Mouse (Mus musculus) spleen, adult 2 months (tissue): Measurements from ENCODE around the gene Naif1. TPM values are rescaled to one million over a fixed set of nuclear protein-coding genes. Genes with fewer than 3 reads are reported as not detected.

Experiments used
- DNase-seq, 2 experiments: peaks; one replicate each; pipeline versions ENCODE4 v3.0.0 to v3.0.0-alpha.2; 2012 to 2021; ENCODE audit warnings: low spot score in 2 of 2, low read depth in 1 of 2
- H3K27ac ChIP-seq: fragments of 200-500 bp; 2 replicates; pipeline ENCODE4 v1.5.1; 2012; ENCODE audit warnings: low read length, inconsistent platforms; ENCODE audit not compliant: insufficient read depth
- H3K27me3 ChIP-seq: fragments of 200-500 bp; 2 replicates; pipeline ENCODE4 v1.6.1; 2012; ENCODE audit warnings: mild to moderate bottlenecking, moderate library complexity, low read length, inconsistent platforms; ENCODE audit not compliant: control insufficient read depth, insufficient read depth
- H3K36me3 ChIP-seq: fragments of 200-500 bp; 2 replicates; pipeline ENCODE4 v1.6.1; 2012; ENCODE audit warnings: mild to moderate bottlenecking, low read length, inconsistent platforms; ENCODE audit not compliant: control insufficient read depth, insufficient read depth
- H3K4me1 ChIP-seq: fragments of 200-500 bp; 2 replicates; pipeline ENCODE4 v1.6.1; 2011; ENCODE audit warnings: inconsistent platforms; ENCODE audit not compliant: control insufficient read depth, insufficient read depth, insufficient read length
- H3K4me3 ChIP-seq: fragments of 200-500 bp; 2 replicates; pipeline ENCODE4 v1.5.1; 2011; ENCODE audit warnings: mild to moderate bottlenecking, inconsistent platforms; ENCODE audit not compliant: insufficient read depth, insufficient read length; ENCODE audit errors: extremely low read depth
- CTCF ChIP-seq: fragments of 200-500 bp; IDR thresholded peaks from 2 replicates; pipeline ENCODE4 v1.5.1; 2011; ENCODE audit warnings: mild to moderate bottlenecking, inconsistent platforms; ENCODE audit not compliant: insufficient read depth, insufficient read length, insufficient replicate concordance; ENCODE audit errors: extremely low read depth
- POLR2A ChIP-seq: fragments of 200-500 bp; IDR thresholded peaks from 2 replicates; pipeline ENCODE4 v1.6.1; 2011; ENCODE audit warnings: low read depth, low read length, inconsistent platforms
- WGBS: fragments of 180-500 bp; shearing (Covaris S2); methylation state at CpG from one replicate; pipeline ENCODE4 v1.1.7; 2018; 5-methylcytosine and 5-hydroxymethylcytosine counted together
- polyA plus RNA-seq: library from polyadenylated mRNA; depleted of rRNA; stranded (reverse); fragments of >200 nt; gene quantifications from 2 replicates; pipeline ENCODE4 v1.2.3, GENCODE M21; 2012

The Naif1 gene
- polyA plus RNA-seq, 1 experiment: 4.3 TPM

DNA sequence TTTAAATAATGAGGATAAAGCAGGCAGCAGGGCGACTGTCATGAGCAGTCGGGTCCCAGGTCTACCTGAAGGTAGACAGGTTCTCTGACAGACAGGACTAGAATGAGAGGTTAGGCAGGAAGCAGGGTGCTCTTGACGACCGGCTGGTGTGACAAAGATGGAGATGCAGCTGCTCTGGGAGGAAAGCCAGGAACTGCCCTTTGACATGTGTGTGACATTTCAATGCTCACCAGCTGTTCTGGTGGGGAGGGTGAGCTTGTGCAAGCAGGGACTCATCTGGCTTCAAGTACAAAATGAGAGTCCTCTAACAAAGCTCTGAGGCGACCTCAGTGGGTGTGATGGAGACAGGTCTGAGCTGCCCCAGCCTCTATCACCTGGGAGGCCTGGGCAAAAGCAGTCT lies 36.3 kb upstream of the Naif1 start:
- Histone ChIP-seq H3K27ac (no peak overlapping the region), H3K27me3 (no peaks in the 10 kb centered on the region), H3K36me3 (peaks cover 40% of the 10 kb centered on the region), H3K4me1 (no peaks in the 10 kb centered on the region), H3K4me3 (no peak overlapping the region)
- TF ChIP-seq POLR2A (no peak), CTCF (no peak)
- WGBS: 74% methylated on average over 5 of the region's 5 CpGs
- DNase-seq: no peak

DNA sequence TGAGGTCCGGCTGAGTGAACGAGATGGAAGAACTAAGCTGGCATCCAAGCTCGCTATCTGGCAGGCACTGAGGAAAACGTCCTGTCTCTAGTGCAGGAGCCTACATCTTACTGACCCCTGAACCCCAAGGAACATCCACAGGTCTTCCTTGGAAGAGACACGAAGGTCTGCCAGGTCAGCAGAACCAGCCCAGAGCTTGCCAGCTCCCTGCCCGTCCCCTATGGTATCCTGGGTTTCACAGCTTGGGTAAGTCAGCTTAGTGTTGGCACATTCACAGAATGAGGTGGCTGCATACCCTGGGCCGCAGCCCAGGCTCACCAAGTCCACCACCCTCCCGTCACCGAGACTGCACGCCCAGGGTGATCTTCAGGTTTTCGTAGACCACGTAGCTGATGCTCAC lies 34.5 kb upstream of the Naif1 start:
- no peak overlapping the region for H3K4me3 ChIP-seq
- no peak for DNase-seq
- TF ChIP-seq CTCF (no peak), POLR2A (no peak)
- H3K27ac ChIP-seq: no peak overlapping the region
- no peaks in the 10 kb centered on the region for H3K27me3 ChIP-seq
- 95% methylated on average over 12 of the region's 12 CpGs for WGBS
- no peaks in the 10 kb centered on the region for H3K4me1 ChIP-seq
- H3K36me3 ChIP-seq: peaks cover 54% of the 10 kb centered on the region

DNA sequence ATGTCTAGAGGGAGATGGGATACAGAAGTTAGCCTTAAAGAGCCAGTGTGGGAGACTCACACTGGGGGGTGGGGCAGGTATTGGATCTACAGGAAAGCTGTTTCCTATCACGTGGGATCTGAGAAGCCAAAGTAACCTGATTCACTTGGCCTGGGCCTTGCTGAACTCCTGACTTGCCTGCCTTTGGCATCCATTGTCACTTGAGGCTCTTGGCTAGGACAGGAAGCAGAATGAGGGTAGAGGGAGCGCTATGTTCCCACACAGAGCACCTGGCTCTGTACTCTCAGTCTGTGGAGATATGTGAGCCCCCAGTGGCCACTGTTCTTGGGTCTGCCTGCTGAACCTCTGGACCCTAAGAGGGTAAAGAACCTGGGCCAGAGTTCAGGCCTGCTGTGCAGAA lies 33.7 kb upstream of the Naif1 start:
- WGBS: 91% methylated on average over 2 of the region's 2 CpGs

DNA sequence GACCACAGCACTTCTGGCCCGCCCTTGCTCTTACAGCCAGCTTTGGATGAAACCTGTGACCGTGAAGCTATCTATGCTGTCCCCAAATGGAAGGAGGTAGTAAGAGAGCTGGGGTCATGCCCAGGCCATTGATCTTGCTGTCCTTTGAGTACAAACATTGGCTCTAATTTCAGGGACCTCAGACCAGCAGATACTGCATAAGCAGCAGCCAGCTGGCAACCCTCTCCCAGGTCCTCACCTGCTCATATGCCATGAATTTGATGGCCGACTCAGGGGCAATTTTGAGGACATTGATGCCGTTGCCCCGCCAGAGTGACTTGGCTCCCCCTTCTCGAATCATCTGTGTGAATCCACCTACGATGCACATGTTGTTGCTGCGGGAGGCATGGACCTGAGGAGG lies 32.8 kb upstream of the Naif1 start:
- DNase-seq: no peak
- WGBS: 92% methylated on average over 8 of the region's 8 CpGs
- Histone ChIP-seq H3K4me3 (no peak overlapping the region), H3K27me3 (no peaks in the 10 kb centered on the region), H3K36me3 (peaks cover 54% of the 10 kb centered on the region), H3K27ac (no peak overlapping the region), H3K4me1 (no peaks in the 10 kb centered on the region)
- TF ChIP-seq POLR2A (no peak), CTCF (no peak)

More for the DNA sequence above, 33.7 kb upstream of the Naif1 start:
- Histone ChIP-seq H3K36me3 (peaks cover 54% of the 10 kb centered on the region), H3K27me3 (no peaks in the 10 kb centered on the region), H3K4me3 (no peak overlapping the region), H3K27ac (no peak overlapping the region), H3K4me1 (no peaks in the 10 kb centered on the region)
- no peak for DNase-seq
- TF ChIP-seq CTCF: no peak
- no peak for TF ChIP-seq POLR2A

DNA sequence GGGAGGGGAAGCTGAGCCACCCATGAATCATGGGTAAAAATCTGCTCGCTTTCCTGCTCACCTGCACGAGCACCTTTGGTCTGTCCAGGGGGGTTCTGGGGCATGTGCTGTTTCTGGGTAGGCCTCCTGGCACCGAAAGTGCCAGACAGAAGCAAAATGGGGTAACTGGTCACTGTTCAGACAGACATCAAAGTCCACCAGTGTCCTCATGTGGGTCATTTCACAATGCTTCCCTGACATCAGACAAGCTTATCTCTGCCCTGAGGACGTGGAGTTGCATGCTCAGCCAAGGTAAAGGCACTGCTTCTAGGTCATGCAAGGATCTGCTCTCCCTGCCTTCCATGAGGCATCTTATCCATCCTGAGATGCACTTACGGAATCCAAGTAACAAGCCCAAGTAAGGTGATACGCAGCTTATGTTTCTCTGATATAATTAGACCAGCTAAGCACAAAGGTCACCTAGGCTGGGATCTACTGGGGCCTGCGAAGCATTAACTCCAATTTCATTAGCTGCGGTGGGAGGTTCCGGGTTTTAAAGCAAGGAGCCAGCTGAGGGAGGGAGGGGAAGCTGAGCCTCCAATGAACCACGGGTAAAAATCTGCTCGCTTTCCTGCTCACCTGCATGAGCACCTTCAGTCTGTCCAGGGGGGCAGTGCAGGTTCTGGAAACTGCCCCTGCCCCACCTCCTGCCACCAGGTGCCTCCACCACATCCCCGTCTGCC lies 31.7 kb upstream of the Naif1 start:
- TF ChIP-seq CTCF: no peak
- no peak for TF ChIP-seq POLR2A
- 95% methylated on average over 12 of the region's 12 CpGs for WGBS
- no peak for DNase-seq

DNA sequence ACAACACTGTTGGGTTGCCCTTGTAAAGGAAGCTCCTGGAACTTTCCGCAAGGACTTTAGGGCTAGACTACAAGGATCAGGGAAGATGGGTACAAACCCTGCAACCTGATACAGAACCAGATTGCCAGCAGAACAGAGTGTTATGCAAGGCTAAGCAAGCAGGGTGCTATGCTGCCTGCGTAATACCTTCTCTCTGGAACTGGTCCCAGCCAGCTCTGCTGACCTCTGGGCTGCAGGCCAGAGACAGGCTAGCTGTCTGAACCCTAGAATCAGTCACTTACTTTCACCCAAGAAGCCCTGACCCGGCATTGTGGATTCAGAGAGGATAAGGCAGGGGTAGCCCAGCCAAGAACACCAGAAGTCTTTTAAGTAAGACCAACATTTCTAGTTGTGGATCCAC lies 30.9 kb upstream of the Naif1 start:
- Histone ChIP-seq H3K4me3 (no peak overlapping the region), H3K27ac (no peak overlapping the region), H3K4me1 (no peaks in the 10 kb centered on the region; the same call in 1 of the 2 replicates), H3K36me3 (peaks cover 54% of the 10 kb centered on the region), H3K27me3 (no peaks in the 10 kb centered on the region)
- no peak for DNase-seq
- TF ChIP-seq CTCF (no peak), POLR2A (no peak)
- 91% methylated on average over 3 of the region's 3 CpGs for WGBS

More for the DNA sequence above, 31.7 kb upstream of the Naif1 start:
- Histone ChIP-seq H3K27ac (no peak overlapping the region), H3K4me1 (no peaks in the 10 kb centered on the region; the same call in 1 of the 2 replicates), H3K4me3 (no peak overlapping the region), H3K27me3 (no peaks in the 10 kb centered on the region), H3K36me3 (peaks cover 54% of the 10 kb centered on the region)

DNA sequence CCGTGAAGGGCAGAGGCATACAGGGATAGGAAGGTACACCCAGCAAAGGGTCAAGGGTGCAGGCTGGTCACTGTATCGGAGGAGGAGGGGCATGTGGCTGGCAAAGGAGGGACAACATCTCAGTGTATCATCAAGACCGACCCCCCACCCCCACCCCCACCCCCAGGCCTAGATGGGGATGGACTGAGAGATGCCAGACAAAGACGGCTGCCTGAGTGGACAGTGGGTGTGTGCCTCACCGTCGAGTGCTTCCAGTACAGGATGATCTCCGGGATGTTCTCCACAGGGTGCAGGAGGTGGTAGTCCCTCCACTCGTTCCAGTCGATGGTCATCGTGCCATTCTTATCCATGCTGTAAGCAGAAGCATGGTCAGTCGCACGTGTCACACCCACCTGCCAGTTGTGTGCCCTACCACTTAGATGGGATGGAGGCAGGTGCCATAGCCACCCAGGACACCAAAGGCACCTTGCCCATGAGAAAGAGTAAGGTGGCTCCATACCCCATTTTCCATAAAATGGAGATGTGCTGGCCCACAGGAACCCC lies 30.1 kb upstream of the Naif1 start:
- Histone ChIP-seq H3K4me3 (no peak overlapping the region), H3K36me3 (peaks cover 49% of the 10 kb centered on the region), H3K27ac (no peak overlapping the region), H3K4me1 (no peaks in the 10 kb centered on the region; the same call in 1 of the 2 replicates), H3K27me3 (no peaks in the 10 kb centered on the region)
- TF ChIP-seq POLR2A (no peak), CTCF (no peak)
- WGBS: 93% methylated on average over 12 of the region's 12 CpGs
- DNase-seq: no peak
